Mouse (Mus musculus): ENCODE results near the gene Eif5. TPM values are rescaled to one million over a fixed set of nuclear protein-coding genes. Genes with fewer than 3 reads are reported as not detected.
"Not testable (repeated sequence)": the region's sequence is repeated elsewhere in the genome, so short reads cannot be mapped to it uniquely, and the experiment has no call there.

Eif5 gene
- total RNA-seq, 2 experiments from 2014 or later, result 240 to 258 TPM

DNA sequence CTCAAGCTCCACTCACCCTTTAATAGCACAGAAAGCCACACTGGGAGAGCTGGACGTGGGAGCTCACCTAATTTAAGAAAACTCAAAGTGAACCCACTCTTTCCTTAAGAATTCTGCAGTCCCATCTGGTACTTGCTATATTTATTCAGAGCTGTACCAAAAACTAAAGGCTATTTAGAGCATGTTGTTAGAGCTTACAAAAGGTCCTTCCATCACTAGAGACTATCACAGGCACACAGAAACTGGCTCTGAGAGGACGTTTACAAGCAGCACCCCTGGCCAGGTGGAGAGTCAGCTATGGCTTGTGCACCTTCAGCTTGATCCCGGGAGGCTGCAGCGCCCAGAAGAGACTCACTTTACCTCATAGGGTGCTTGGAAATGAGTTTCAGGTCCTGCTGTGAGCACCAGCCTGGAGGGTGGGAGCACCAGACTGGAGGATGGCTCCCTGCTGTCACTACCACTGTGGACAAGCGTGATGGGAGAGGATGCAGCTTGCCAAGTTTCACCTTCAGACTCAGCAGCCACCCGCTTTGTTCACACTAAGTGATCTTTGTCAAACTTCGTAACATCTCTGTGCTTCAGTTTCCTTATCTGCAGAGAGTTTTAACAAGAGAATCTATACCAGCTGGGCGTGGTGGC is 10.1 kb upstream of the Eif5 start:
- DNase-seq, result no peak

DNA sequence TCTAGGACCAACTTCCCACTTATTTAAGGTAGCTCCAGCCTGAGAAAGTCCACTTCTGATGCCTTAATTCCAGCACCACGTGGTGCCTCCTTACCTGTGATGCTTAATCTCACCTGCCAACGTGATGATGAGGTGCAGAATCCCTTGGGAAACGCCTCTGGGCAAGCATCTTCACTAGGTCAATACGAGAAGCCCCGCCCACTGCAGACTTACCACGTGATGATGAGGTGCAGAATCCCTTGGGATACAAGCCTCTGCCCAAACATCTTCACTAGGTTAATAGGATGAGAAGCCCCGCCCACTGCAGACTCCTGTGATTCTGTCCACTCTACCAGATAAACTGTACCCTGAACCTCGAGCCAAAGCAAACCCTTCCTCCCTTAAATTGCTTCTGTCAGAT is 8.6 kb upstream of the Eif5 start:
- DNase-seq, result no peak

DNA sequence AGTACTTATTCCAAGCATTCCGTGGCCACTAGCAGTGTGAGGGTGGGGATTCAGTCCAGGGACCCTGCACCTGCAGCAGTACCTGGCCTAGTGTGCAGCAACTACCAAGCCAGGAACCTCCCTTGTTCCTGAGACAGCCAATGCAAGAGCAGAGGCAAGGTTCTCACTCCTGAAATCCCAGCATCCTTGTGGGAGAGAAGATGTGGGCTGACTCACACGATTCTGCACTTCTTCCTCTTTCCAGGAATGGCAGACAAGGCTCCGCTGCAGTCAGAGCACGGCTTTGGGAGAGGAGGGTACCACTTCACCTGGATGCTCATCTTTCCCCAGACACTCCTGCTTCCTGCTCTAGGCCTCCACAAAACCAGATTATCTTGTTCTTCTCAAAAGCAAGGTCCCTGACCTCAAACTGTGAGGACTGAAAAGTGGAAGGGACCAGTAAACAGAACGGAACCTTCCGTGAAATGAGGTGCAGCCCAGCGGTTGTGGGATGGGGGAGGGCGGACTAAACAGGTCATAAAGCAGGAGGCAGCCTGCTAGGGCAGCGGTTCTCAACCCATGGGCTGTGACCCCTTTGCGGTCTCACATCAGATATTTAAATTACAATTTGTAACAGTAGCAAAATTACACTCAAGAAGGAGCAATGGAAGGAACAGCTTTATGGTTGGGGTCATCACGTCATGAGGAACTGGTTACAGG is 4.6 kb upstream of the Eif5 start:
- no peak for DNase-seq

DNA sequence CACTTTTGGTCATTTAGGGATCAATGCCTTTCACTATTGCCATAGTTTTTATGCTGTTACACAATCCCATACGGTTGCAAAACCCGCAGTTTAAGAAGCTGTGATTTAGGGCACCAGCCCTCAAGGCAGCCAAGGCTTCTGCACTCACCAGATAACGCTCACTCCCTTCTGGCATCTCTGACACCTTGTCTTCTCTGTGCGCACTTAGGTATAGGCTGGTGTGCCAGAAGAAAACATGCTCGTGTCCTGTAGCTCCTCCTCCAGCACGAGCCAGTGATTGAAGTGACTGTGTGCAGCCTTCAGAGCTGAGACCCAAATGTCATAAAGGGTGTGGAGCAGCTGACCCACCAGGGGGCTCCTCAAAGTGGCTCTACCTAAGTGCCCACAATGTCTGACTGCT is 2.5 kb upstream of the Eif5 start:
- DNase-seq, result no peak

DNA sequence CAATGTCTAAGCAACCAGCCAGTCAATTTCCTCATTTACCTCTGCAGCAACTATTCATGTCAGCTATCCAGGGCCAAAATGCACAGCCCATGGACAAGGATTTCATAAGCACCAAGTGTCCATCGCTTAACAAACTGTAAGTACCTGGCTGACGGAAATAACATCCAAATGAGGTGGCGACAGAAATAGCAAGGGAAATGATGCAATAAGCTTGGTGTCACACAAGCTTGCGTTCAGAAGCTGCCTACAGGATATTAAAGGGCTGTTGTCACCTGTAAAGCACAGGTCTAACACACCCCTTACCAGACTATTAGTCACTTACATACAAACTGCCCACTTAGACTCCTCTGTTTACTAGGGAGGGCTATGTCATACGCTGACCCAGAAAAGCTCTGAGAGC is 2.1 kb upstream of the Eif5 start:
- DNase-seq, result no peak

DNA sequence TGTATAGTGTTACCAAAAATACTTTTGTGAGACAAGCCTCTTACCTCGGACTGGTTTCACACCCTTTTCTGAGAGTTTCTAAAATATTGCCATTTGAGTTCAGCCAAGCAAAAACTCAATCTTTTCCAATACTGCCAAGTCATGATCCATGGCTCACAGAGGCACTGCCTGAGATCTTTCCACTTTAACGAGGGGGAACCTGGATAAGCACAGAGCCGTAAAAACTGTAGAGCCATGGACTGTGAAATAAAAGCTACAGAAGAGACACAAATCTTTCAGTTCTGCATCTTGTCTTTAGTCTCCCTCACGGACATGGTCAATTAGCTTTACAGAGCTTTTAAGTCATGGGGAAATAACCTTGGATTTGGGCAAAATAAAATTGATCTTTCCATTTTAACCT is 1.1 kb upstream of the Eif5 start:
- DNase-seq, result no peak

DNA sequence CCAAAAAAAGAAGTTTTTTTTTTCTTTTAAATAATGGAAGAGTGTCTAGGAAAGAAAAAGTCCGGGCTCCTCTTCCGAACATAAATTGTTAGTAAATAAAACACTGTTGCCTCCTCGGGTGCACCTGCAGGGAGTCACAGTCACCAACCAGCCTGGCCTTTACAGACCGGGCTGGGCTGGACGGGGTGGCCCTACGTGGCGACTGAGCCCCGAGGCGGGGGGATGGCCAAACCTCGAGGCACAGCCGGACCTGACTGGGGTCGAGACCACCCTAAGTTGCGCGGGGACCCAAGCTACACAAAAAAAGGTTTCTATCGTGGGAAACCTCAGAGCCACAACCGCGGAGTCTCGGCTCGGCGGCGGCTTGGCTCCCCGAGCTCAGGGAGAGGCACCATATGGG is 475 bp upstream of the Eif5 start:
- peak; percentile 67 for DNase-seq

GRCm38 (mm10) chr12:111538292-111539040 is 650 bp downstream of the Eif5 start:
- DNase-seq, result peak; percentile 88

DNA sequence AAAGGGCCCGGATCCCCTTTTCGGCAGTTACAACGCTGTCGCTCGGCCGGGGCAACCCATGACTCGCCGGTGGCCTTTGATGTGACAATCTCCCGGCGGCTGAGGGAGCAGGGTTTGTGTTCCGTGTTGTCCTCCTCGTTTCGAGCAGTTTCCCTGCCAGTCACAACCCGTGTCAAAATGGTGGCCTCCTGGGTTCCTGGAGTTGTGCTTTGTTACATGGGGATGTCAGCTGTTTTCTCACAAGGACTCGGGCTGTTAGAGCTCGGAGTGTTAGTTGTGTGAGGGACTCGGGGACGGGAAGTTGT is 1.2 kb downstream of the Eif5 start:
- no peak for DNase-seq

DNA sequence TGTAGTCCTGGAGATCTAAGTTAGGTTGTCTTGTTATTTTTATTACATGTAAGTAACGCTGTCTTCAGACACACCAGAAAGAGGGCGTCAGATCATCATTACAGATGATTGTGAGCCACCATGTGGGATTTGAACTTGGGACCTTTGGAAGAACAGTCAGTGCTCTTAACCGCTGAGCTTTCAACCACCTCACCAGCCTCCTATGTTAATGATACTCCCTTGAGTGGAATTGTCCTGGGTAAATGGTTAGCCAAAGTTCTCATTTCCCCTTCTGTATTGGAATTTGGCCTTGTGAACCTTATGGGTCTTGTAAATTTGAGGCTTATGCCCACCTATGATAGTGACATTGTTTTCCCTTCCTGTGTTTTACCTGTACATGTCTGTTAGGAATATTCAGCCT is 9.3 kb downstream of the Eif5 start:
- DNase-seq, result no peak

DNA sequence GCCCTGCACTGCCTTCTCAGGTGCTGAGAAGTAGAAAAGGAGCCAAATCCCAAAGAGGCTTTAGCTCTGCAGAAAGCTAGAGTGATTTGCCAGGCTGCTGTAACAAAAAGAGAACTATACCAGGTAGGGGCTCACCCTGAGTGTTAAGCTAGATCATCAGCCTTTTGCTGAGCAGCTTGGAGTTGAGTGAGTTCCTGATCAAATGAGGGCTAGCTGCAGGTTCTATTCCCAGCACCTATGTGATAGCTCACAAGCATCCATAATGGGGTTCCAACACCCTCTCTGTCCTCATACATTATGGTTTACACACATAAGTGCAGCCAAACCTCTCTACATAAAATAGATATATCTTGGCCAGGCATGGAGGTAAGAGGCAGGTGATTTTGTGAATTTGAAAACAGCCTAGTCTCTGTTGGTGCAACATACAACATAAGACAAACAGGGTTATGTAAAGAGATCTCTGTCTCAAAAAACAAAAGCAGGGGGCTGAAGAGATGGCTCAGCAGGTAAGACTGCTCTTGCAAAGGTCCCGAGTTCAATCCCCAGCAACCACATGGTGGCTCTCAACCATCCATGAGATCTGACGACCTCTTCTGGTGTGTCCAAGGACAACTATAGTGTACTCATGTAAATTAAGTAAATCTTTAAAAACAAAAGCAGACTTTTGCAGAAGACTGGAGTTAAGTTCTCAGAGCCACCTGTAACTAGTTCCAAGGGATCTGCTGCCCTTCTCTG is 10.9 kb downstream of the Eif5 start:
- no peak for DNase-seq

GRCm38 (mm10) chr12:111550679-111551078 is 12.9 kb downstream of the Eif5 start:
- no peak for DNase-seq

DNA sequence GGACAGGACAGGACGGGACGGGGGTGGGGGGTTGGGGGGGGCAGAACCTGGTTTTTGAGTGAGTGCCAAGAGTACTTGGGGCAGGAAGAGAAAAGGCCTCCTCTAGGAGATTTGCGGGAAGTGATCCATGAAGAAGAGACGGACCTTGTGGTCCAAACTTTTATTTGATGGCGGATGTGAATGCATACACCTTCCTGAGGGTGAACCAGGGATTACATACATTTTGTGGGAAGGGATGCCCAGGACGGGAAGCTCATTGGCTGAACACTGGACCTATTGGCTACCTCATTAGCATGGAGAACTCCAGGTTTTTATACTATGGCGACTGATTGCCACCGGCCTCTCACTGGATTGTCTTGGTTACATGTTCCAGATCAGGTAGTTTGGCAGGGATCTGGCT is 14.5 kb downstream of the Eif5 start:
- DNase-seq, result no peak

GRCm38 (mm10) chr12:111555357-111555756 is 17.5 kb downstream of the Eif5 start:
- no peak for DNase-seq

GRCm38 (mm10) chr12:111555893-111556292 is 18.1 kb downstream of the Eif5 start:
- not testable (repeated sequence) for DNase-seq

GRCm38 (mm10) chr12:111557538-111557937 is 19.7 kb downstream of the Eif5 start:
- no peak for DNase-seq

GRCm38 (mm10) chr12:111558655-111559054 is 20.8 kb downstream of the Eif5 start:
- no peak for DNase-seq

GRCm38 (mm10) chr12:111559647-111560258 is 21.9 kb downstream of the Eif5 start:
- peak; percentile 26 for DNase-seq

GRCm38 (mm10) chr12:111560286-111560685 is 22.5 kb downstream of the Eif5 start:
- no peak for DNase-seq

DNA sequence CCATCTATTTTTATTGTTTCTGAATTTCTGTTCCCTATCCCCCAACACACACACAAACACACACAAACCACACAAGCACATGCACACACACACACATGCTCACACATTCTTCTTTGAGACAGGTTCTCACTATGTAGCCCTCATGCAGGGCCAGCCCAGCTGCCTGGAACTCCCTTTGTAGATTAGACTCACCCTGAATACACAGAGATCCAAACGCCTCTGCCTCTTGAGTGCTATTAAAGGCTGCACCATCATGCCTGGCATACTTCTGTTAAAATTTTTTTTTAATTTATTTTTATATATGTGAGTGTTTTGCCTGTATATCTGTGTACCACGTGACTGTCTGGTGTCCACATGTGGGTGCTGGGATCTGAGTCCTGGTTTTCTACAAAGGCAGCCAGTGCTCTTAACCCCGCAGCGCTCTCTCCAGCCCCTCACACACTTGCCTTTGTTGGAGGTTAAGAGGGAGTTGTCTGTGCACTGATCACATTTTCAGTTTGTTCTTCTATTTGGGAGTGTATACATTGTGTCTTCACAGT is 24.5 kb downstream of the Eif5 start:
- DNase-seq, result no peak

DNA sequence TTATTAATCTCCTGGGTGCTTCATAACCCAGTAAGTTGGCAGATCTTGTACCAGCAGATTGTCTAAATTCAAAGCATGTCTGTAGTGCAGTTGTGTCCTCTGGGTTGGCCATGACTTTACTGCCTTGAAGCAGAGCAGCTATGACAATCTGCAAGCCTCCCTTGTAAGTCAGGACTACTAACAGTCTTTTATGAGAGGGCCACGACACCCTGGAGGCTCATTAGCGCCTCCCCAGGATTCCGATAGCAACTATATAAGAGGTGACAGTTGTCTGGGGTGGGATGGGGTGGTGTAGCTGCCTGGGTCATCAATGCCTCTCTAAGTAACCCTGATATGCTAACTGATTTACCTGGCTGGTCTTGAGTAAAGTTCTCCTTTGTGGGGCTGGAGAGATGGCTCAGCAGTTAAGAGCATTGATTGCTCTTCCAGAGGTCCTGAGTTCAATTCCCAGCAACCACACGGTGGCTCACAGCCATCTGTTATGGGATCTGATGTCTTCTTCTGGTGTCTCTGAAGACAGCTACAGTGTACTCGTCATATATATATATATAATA is 25.3 kb downstream of the Eif5 start:
- no peak for DNase-seq

DNA sequence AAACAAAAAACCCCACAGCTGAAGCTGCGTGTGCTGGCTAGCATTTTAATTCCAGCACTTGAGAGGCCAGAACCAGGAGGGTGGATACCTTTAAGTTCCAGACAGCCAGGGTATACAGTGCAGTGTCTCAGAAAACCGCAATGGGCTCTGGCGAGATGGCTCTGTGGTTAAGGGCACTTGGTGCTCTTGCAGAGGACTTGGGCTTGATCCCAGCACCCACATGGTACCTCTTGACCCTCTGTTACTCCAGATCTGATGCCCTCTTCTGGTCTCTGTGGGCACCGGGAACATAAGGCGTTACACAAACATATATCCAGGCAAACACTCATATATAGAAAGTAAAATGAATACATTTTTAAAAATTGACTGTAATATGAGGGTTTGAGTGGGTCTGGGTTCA is 27.5 kb downstream of the Eif5 start:
- DNase-seq, result no peak
